Mouse (Mus musculus): Measurements from ENCODE around the gene Aloxe3. TPM values are rescaled to one million over a fixed set of nuclear protein-coding genes. Genes with fewer than 3 reads are reported as not detected.
A peak's percentile ranks its signal among the peaks of the same experiment; 100 is the strongest.

The Aloxe3 gene
- 20.2 and 22.5 TPM in 2 replicates for polyA plus RNA-seq (2015; fragmentation: Nextera tagmentation; extraction: Ambion mirVana)

GRCm38 (mm10) chr11:69125852-69125918, at the start of gene Aloxe3:
Gene Aloxe3 (plus strand): TSS chr11:69125896.
- no peak for TF ChIP-seq EP300 (optimal IDR thresholded peaks at IDR 0.05)
- TF ChIP-seq CTCF (IDR thresholded peaks at IDR 0.05; ENCODE audit: low read depth): no peak
- H3K4me1 ChIP-seq (replicated peaks; ENCODE audit: control insufficient read depth, insufficient read depth): no peaks in the 10 kb centered on the region
- no peak for ATAC-seq (ENCODE audit: low FRiP score, low TSS enrichment)
- no peaks in the 10 kb centered on the region for H3K9me3 ChIP-seq (ENCODE audit: control insufficient read depth, low read length)
- H3K4me3 ChIP-seq (ENCODE audit: low read depth, low read length): peak within 1 kb of the TSS; percentile 37
- H3K4me2 ChIP-seq (replicated peaks; ENCODE audit: low read depth): peak within 1 kb of the TSS; percentile 65
- peak within 1 kb of the TSS; percentile 35 for H3K9ac ChIP-seq (ENCODE audit: low read length)
- H3K27me3 ChIP-seq (ENCODE audit: control insufficient read depth, insufficient read depth, low read length): no peaks in the 10 kb centered on the region
- no peaks in the 10 kb centered on the region for H3K36me3 ChIP-seq (ENCODE audit: control insufficient read depth, insufficient read depth, low read length)
- WGBS: 2% methylated on average over 3 of the region's 3 CpGs
- H3K27ac ChIP-seq (replicated peaks): peak within 1 kb of the TSS; percentile 74
- no peak for DNase-seq (ENCODE audit: low spot score)

GRCm38 (mm10) chr11:69076572-69076971, 49.1 kb upstream of the Aloxe3 start:
- DNase-seq (ENCODE audit: low spot score) (no peak), ATAC-seq (ENCODE audit: low FRiP score, low TSS enrichment) (no peak)
- Histone ChIP-seq H3K27me3 (ENCODE audit: control insufficient read depth, insufficient read depth, low read length) (no peaks in the 10 kb centered on the region), H3K9ac (ENCODE audit: low read length) (no peak overlapping the region), H3K36me3 (ENCODE audit: control insufficient read depth, insufficient read depth, low read length) (no peaks in the 10 kb centered on the region), H3K9me3 (ENCODE audit: control insufficient read depth, low read length) (no peaks in the 10 kb centered on the region), H3K4me3 (ENCODE audit: low read depth, low read length) (no peak overlapping the region), H3K4me2 (replicated peaks; ENCODE audit: low read depth) (no peak overlapping the region), H3K27ac (replicated peaks) (no peak overlapping the region), H3K4me1 (replicated peaks; ENCODE audit: control insufficient read depth, insufficient read depth) (no peaks in the 10 kb centered on the region)
- TF ChIP-seq EP300 (optimal IDR thresholded peaks at IDR 0.05) (no peak), CTCF (IDR thresholded peaks at IDR 0.05; ENCODE audit: low read depth) (no peak)
- WGBS: 48% methylated on average over 5 of the region's 5 CpGs

- no peak overlapping the region for H3K9ac ChIP-seq (ENCODE audit: low read length)
- no peak for DNase-seq (ENCODE audit: low spot score)
- TF ChIP-seq EP300 (optimal IDR thresholded peaks at IDR 0.05) (no peak), CTCF (IDR thresholded peaks at IDR 0.05; ENCODE audit: low read depth) (no peak)
- no peak overlapping the region for H3K4me3 ChIP-seq (ENCODE audit: low read depth, low read length)
- no peak for ATAC-seq (ENCODE audit: low FRiP score, low TSS enrichment)
- H3K27me3 ChIP-seq (ENCODE audit: control insufficient read depth, insufficient read depth, low read length): no peaks in the 10 kb centered on the region
- H3K9me3 ChIP-seq (ENCODE audit: control insufficient read depth, low read length): no peaks in the 10 kb centered on the region
- H3K4me1 ChIP-seq (replicated peaks; ENCODE audit: control insufficient read depth, insufficient read depth): no peaks in the 10 kb centered on the region
- no peaks in the 10 kb centered on the region for H3K36me3 ChIP-seq (ENCODE audit: control insufficient read depth, insufficient read depth, low read length)
- no peak overlapping the region for H3K4me2 ChIP-seq (replicated peaks; ENCODE audit: low read depth)
- WGBS: 79% methylated on average over 9 of the region's 9 CpGs
- H3K27ac ChIP-seq (replicated peaks): no peak overlapping the region
Observed at GRCm38 (mm10) chr11:69077316-69077715, 48.4 kb upstream of the Aloxe3 start.

- TF ChIP-seq EP300 (optimal IDR thresholded peaks at IDR 0.05) (no peak), CTCF (IDR thresholded peaks at IDR 0.05; ENCODE audit: low read depth) (no peak)
- 73% methylated on average over 6 of the region's 6 CpGs for WGBS
- no peak for ATAC-seq (ENCODE audit: low FRiP score, low TSS enrichment)
Observed at GRCm38 (mm10) chr11:69078041-69078440, 47.7 kb upstream of the Aloxe3 start.

GRCm38 (mm10) chr11:69078805-69079438, 46.8 kb upstream of the Aloxe3 start:
- WGBS: 58% methylated on average over 5 of the region's 5 CpGs
- Histone ChIP-seq H3K4me2 (replicated peaks; ENCODE audit: low read depth) (no peak overlapping the region), H3K9me3 (ENCODE audit: control insufficient read depth, low read length) (no peaks in the 10 kb centered on the region), H3K27ac (replicated peaks) (no peak overlapping the region), H3K4me1 (replicated peaks; ENCODE audit: control insufficient read depth, insufficient read depth) (no peaks in the 10 kb centered on the region), H3K36me3 (ENCODE audit: control insufficient read depth, insufficient read depth, low read length) (no peaks in the 10 kb centered on the region), H3K9ac (ENCODE audit: low read length) (no peak overlapping the region), H3K27me3 (ENCODE audit: control insufficient read depth, insufficient read depth, low read length) (no peaks in the 10 kb centered on the region), H3K4me3 (ENCODE audit: low read depth, low read length) (no peak overlapping the region)
- TF ChIP-seq CTCF (IDR thresholded peaks at IDR 0.05; ENCODE audit: low read depth): no peak
- no peak for TF ChIP-seq EP300 (optimal IDR thresholded peaks at IDR 0.05)
- ATAC-seq (ENCODE audit: low FRiP score, low TSS enrichment) (peak; percentile 58), DNase-seq (ENCODE audit: low spot score) (no peak)

More at GRCm38 (mm10) chr11:69078041-69078440, 47.7 kb upstream of the Aloxe3 start:
- Histone ChIP-seq H3K4me2 (replicated peaks; ENCODE audit: low read depth) (no peak overlapping the region), H3K4me3 (ENCODE audit: low read depth, low read length) (no peak overlapping the region), H3K4me1 (replicated peaks; ENCODE audit: control insufficient read depth, insufficient read depth) (no peaks in the 10 kb centered on the region), H3K9ac (ENCODE audit: low read length) (no peak overlapping the region), H3K9me3 (ENCODE audit: control insufficient read depth, low read length) (no peaks in the 10 kb centered on the region), H3K27ac (replicated peaks) (no peak overlapping the region), H3K36me3 (ENCODE audit: control insufficient read depth, insufficient read depth, low read length) (no peaks in the 10 kb centered on the region), H3K27me3 (ENCODE audit: control insufficient read depth, insufficient read depth, low read length) (no peaks in the 10 kb centered on the region)
- DNase-seq (ENCODE audit: low spot score): no peak

- no peaks in the 10 kb centered on the region for H3K4me1 ChIP-seq (replicated peaks; ENCODE audit: control insufficient read depth, insufficient read depth)
- WGBS: 77% methylated on average over 15 of the region's 15 CpGs
- no peak overlapping the region for H3K27ac ChIP-seq (replicated peaks)
- H3K36me3 ChIP-seq (ENCODE audit: control insufficient read depth, insufficient read depth, low read length): no peaks in the 10 kb centered on the region
- ATAC-seq (ENCODE audit: low FRiP score, low TSS enrichment) (0 out of 2 replicates have a peak, but pooled peaks have one; percentile 43), DNase-seq (ENCODE audit: low spot score) (no peak)
- no peaks in the 10 kb centered on the region for H3K9me3 ChIP-seq (ENCODE audit: control insufficient read depth, low read length)
- H3K4me2 ChIP-seq (replicated peaks; ENCODE audit: low read depth): no peak overlapping the region
- no peak overlapping the region for H3K4me3 ChIP-seq (ENCODE audit: low read depth, low read length)
- no peak overlapping the region for H3K9ac ChIP-seq (ENCODE audit: low read length)
- TF ChIP-seq EP300 (optimal IDR thresholded peaks at IDR 0.05) (no peak), CTCF (IDR thresholded peaks at IDR 0.05; ENCODE audit: low read depth) (no peak)
- no peaks in the 10 kb centered on the region for H3K27me3 ChIP-seq (ENCODE audit: control insufficient read depth, insufficient read depth, low read length)
Observed at GRCm38 (mm10) chr11:69080102-69080854, 45.4 kb upstream of the Aloxe3 start.
